Mouse (Mus musculus): Measurements from ENCODE around the gene Ntrk3.

The Ntrk3 gene

DNA sequence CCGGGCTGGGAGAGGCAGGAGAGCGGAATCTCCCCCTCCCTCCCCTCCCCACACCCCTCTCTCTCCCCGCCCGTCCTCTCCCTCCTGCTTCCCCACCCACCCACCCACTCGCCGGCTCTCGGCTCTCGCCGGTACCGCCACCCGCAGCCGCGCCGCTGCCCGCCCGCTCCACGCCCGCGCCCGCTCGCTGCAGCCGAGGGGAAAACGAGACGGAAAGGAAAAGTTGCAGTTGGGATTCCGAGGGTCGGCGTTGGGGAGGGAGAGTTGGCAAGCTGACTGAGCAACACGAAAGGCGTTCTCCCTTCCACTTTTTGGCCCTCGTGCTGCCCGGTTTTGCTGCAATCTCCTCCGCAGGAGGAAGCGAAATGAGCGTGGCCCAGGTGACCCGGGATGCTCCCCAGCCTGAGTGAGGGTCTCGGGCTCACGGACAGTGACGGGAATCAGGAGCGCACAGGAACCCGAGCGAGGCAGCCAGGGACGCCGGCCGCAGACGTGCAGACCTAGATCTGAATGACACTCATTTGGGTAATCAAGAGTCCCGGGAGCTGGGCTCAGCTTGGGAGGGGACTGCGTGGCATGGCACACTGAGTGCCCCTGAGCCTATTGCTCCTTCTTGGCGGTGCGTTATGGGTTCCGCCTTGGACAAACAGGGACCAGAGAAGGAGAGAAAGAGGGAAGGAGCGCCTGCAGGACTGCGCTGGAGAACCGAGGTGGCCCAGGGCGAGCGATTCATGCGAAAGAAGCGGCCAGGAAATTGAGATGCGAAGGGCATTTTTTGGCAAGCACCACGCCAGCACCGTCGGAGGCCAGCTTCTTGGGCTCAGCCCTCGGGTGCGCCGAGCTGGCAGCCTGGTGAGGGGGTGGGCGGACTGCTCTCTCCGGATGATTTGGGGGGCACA, 159.1 kb downstream of the Ntrk3 start:
- peak; percentile 46 for DNase-seq (ENCODE audit: low spot score)

DNA sequence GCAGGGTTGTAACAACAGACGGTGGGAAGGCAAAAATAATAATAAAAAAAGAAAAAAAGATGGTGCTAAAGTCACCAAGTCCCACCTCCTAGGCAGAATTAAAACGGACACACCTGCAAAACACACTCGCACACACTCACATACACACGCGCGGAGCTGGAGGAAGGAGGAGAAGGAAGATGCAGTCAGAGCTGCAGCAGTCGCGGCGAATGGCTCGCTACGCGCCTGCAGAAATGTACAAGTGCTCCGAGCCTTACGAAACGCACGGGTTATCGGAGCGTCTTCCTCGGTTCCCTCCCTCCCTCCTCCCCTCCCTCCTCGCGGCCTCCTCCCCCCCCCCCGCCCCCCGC, 159.7 kb downstream of the Ntrk3 start:
- DNase-seq (ENCODE audit: low spot score), result peak; percentile 53

DNA sequence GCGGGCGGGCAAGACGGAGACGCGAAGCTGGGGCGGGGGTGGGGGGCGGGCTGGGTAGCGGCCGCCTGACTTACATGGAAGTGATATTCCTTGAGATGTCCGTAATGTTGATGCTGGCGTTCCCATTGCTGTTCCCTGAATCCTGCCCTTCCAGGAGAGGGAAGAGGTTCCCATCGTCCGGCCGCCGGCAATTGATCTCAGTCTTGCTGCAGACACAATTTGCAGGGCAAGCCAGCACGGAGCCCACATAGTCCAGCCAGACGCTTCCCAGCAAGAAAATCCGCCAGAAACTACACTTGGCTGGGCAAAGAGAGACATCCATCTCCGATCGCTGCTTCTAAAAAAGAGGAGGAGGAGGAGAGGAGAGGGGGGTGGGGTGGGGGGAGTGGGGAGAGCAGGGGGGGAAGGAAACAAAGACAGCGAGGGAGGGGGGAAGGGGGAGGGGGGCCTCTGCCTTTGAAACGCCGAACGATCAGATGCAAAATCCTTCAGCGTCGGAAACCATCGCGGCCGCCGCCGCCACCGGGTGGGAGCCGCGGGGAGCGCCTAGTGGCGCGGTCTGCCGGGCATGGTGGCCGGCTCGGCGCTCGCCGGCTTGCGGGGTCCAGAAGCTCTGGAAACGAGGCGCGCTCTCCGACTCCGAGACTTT, 160.2 kb downstream of the Ntrk3 start:
- peak; percentile 59 for DNase-seq (ENCODE audit: low spot score)

DNA sequence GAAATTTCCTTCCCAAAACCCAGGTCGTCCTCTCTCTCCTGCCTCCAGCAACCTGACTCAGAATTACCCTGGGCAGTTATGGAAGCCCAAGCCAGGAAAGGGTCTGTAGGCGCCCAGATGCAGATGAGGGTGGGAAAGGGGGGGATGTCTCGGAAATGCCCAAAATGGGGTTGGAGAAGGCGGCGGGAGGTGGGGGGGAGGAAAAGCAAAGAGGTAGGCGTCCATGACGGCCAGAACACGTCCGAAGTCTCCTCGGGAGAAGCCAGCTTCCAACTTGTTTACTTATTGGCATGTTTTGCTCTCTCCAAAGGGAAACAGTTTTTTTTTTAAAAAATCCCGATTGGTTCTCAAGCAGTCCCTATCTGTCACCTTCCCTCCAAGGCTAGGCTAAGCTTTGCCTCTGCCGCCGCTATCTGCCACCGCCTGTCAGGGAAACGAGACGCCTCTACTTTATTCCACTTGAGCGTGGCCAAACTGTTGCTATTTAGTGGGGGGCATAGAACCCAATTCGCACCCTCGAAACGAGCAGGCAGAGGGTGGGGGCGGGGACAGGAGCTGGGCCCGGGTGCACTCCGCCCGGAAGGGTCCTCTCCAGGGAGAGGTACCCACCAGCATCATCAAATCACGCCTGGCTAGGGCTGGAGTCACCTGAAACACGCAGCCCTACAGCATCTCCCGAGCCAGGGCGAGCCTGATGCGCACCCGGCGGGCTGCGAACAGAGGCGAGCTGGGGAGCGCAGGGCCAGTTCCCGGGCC, 160.9 kb downstream of the Ntrk3 start:
- DNase-seq (ENCODE audit: low spot score), result peak; percentile 49

DNA sequence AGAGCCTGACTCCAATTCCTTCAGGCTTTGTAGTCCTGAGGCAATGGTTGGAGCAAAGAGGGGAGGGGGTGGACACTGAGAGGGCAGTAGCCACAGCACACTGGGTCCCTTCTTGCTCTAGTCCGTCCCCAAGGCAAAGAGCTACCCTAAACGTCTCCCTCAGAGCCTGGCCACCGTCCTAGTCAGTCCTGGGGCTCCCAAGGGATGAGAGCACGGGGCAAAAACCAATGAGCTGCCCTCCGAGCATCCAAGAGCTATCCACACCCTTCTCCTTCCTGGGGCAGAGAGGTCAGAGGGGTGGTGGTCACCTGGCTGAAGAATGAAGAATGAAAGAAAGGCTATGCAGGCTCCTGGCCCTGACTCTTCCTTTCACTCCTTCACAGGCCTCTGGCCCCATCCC, 161.6 kb downstream of the Ntrk3 start:
- no peak for DNase-seq (ENCODE audit: low spot score)

DNA sequence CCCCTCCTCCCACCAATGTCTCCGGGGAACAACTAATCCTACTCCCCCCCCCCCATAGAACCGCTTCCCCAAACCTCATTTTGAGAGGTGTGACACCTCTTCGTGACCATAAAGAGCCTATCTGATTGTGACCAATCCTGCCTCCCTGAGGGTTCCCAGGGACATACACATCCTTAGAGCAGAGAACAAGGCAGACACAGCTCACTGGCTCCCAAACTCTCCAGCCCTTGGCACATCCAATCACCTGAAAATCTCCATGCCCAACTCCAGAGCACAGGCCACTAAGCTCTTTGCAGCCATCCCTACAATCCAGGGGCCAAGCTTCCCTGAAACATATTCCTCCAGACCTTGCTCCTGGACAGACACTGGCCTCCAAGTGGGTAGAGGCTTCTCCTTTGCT, 162.3 kb downstream of the Ntrk3 start:
- DNase-seq (ENCODE audit: low spot score), result no peak

DNA sequence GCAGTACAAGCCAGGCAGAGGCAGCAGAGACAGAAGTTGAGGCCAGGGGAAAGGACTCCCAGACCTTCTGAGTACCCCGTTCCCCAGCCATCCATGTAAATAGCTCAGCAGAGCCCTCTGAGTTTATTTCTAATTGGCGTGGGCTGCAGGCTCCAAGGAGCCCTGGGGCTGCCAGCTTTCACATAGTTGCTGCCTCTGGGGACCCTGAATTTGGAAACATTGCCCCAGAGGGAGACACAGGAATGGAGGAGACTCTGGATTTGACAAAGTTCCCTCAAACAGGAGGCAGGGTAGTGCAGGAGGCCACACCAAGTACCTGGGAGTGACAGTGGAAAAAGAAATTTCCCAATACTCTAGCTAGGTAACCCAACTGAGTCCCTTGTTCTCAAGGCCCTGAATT, 166.6 kb downstream of the Ntrk3 start:
- no peak for DNase-seq (ENCODE audit: low spot score)

DNA sequence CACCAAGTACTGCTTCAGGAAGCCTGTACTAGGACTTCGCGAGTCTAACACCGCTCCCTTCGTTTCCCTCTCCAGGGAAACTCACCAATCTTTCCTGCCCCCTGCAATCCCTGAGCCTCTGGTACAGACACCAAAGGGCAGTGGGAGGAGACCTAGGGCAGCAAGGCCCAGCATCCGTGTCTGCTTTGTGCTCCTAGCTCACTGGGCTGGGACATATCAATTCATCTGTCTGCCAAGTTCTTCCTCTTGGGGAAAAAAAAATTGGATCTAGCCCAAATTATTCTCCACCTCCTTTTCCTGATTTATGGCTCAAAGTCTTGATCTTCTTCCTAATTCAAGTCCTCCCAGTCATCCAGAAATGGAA, 168.6 kb downstream of the Ntrk3 start:
- DNase-seq (ENCODE audit: low spot score), result no peak

DNA sequence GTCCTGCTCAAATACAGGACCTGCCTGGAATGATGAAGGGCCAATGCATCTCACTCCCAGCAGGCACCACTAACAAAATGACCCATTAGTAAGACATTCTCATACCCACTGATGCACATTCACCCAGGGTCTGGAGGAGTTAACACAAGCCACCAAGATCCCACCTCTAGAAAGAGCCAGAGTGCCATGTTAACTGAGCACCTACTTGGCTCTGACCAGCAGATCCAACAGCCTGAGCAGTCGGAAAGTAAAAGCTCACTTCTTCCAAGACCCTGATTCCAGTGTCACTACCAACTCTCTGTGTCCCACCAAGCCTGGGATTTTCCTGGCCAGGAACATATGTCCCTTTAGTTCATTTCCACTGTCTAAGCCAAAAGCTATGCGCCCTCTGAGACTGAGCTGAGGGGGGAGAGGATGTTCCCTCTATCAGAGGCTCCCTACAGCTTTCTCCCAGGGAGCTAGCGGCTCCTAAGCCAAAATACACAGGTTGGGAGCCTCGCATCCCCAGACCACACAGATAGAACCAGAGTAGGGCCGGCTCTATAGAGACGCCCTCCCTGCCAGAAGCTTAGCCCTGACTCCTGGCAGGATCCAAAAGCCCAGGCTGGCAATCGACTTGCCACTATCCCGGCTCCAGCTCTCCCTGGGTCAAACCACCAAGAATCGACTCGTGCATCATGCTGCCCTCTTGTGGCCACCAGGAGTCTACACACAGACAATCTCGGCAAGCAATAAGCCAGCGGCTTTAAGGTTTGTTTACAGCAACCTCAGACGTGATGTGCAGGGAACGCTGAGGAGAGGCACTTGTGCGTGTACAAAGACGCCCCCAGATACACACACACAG, 169.2 kb downstream of the Ntrk3 start:
- DNase-seq (ENCODE audit: low spot score), result peak; percentile 90

DNA sequence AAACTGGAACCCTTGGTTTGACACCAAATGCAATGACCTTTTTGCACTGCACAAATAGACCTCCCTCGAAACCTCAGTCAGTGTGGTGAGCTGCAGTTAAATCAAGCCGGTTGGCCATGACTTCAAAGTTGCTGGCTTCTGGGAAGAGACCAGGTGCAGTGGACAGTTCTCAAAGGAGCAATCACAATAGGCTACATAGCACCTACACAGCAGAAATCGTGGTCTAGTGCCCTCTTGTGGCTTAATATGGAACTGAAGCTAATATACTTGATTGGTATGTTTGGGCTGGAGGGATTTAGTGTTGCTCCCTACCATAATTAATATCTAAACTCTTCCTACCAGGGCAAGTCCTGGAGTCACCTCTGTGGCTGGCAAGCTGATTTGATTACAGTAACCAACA, 171.2 kb downstream of the Ntrk3 start:
- DNase-seq (ENCODE audit: low spot score), result peak; percentile 81

DNA sequence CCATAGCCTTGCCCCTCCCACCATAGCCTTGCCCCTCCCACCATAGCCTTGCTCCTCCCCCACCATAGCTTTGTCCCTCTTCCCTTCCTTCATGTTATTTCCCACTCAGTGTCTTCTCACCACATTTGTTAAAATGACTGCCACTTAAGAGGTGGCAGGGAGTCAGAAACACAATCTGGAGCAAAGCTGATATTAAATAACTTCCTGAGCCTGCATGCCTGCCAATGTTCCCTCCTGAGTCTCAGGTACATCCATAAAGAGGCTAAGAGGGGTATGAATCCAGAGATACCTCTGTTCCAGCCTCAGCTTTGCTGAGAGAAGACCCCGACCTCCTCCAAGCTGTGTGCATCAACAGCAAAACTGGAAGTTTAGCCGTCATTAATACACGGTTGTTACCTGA, 172.4 kb downstream of the Ntrk3 start:
- no peak for DNase-seq (ENCODE audit: low spot score)

DNA sequence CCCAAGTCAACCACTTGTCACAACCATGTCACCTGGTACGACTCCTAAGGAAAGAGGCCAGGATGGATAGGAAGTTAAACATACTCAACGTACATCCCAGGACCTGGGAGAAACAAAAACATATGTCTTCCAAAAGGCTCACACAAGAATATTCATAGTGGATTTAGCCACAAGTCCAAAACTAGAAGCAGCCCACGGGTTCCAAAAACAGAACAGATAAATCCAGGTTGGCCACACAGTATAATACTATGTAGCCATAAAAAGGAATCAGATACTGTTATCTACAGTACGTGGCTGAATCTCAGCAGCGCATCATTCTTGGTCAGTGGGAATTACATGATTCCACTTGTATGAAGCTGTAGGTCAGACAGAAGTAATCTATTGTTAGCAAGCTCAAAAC, 179.3 kb downstream of the Ntrk3 start:
- no peak for DNase-seq (ENCODE audit: low spot score)

DNA sequence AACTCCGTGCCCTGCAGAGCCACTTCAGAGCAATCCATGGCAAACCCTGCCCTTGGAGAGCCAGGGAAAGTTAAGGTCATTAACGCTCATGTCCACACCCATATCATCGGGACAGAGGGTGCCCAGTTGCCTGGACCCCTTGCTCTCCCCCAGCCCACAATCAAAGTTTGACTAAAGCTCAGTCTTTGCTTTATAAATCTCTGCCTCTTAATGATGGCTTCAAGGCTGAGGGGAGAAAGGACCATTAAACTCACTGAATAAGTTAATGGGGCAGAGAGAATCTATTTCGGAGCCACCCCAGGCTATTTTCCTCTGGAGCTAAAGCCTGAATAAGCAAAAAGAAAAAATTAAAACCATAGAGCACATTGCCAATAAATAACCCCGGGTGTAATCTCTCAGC, 182.3 kb downstream of the Ntrk3 start:
- DNase-seq (ENCODE audit: low spot score), result no peak

DNA sequence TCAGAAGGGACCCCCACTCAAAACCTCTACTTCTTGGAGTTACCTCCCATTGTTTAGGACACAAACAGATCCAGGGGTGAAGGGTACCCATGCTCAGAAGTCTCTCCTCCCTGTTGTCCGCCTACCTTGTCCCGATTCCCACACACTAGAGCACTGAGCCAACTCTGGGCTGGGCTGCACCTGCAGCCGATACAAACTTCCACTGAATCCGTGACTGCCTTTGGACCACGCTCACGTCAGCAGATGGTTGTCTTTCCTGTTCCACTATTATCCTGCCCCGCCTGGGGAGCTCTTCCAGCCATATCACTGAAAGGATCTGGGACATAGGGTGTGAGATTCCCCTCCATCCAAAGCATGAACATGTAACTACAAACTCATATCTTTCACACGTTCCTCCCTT, 188.4 kb downstream of the Ntrk3 start:
- DNase-seq (ENCODE audit: low spot score), result no peak

DNA sequence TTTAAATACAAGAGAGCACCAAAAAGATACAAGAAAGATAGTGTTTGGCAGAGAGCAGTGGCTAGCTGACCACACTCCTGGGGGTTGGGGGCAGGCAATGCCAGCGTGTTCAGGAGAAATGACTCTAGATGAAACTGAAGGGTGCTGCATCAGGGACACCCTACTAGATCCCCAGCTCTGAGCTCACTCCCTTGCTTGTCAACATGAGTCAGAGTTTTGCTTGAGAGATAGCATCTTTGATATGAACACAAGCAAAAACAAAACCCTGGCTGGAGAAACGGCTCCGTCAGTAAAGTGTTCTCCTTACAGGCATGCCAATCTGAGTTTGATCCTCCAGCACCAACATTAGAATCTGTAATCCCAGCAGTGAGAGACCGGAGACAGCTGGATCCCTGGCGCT, 189.1 kb downstream of the Ntrk3 start:
- no peak for DNase-seq (ENCODE audit: low spot score)

DNA sequence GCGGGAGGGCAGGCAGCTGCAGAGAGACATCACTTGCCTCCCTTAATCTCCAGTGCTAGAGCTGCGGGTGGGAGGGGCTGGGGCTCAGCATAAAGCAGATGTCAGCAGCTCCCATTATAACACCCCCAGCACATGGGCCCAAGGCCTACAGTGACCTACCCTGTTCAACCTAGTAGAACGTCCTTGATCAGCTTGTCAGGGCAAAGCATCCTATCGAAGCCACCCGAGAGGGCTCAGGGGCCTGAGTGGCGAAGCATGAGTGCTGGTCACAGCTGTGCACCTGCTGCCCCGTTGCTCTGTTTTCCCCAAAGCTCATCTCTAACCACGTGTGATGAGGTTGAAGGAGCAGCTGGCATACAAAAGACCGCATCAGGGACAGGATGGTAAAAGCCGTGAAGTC, 191.3 kb downstream of the Ntrk3 start:
- DNase-seq (ENCODE audit: low spot score), result peak; percentile 51

DNA sequence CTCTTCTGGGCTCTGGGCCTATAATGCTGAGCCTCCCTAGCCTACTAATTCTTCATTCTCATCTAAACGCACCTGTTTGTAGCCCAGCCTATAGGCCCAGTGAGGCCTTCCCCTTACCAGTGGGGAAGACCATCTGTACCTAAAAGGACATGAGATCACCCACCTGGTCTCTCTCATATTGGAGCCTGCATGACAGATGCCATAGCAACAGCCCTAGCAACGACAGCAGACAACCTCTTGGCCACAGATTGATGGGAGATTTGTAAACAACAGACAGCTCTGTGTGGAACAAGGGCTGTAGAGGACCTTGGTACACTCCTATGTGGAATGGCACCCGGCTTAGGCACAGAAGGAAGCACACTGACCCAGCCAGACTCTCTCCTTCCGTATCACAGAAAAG, 195.3 kb downstream of the Ntrk3 start:
- DNase-seq (ENCODE audit: low spot score), result no peak

DNA sequence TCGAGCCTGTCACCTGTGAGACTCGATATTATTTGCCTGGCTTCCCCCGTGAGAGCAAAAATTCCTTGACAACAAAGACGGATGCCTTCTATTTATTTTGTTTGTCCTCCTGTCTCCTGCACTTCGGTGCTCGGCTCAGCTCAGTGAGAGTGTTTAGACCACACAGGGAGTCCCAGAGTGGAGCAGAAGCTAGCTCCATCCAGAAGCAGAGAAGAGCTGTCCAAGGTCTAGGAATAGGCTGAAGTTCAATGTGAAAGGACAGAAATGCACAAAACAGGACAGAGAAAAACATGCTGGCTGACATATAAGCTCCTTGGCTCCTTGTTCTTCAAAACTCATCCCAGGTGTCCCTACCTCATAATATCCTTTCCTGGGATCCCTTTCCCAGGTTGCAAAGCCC, 207.5 kb downstream of the Ntrk3 start:
- DNase-seq (ENCODE audit: low spot score), result no peak

DNA sequence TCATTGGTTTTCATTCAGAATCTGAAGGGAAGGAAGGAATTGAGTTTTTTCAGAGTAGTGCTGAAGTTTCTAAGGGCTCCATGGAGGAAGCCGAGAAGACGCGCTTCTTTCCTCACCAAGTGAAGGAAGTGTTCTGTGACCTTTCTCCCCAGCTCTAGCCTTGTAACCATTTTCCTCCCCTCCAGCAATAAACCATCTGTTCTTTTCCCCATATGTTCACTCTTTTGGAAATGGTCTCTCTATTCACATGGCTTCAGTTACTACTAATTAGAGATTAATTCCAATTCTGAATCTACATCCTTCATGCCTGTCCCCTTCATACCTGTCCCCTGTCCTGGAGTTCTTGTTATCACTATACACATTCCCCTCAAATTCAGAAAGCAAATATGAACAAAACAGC, 209.8 kb downstream of the Ntrk3 start:
- no peak for DNase-seq (ENCODE audit: low spot score)

DNA sequence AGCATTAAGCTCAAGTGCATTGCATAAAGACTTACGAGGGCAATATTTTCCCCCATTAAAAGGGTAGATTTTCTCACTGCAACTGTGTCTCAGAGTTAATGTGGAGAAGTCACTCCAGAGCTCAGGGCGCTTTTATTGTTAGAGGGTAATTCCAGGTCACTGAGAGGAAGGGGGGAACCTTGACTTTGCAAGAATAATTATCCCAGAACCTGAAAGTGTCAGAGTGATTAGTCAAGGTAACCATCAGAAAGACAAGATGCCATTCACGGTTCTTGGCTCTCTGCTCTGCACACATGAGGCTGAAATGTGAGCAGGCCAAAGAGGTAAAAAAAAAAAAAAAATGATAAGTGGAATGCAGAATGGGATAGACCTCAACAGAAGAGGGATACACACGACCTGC, 210.2 kb downstream of the Ntrk3 start:
- no peak for DNase-seq (ENCODE audit: low spot score)

DNA sequence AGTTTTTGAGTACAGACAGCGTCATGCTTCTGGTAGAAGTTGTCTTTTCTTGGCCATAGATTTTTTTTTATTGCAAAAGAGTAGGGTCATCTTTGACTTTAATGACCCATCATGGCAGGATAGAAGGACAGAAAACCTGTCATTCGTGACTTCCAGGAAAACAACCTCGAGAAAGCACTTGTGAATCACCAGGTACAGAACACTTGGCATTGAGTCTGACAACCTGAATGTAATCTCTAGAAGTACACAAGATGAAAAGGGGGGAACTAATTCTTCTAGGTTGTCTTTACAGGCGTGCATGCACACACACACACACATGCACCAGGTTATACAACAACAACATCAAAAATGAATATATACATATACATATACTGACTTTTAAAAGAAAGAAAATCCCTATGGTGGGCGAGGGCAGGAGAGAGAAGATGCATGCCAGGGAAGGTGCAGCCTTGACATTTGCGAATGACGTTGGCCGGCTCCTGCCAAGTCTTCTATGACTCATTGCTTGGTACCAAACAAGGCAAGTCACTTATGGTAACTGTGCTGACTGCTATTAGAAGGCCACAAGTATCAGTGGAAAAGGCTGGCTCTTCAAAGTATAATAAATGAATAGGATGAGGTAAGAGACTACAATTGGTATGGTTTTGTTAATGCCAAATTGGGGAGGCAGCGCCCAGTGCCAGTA, 217.4 kb downstream of the Ntrk3 start:
- no peak for DNase-seq (ENCODE audit: low spot score)

DNA sequence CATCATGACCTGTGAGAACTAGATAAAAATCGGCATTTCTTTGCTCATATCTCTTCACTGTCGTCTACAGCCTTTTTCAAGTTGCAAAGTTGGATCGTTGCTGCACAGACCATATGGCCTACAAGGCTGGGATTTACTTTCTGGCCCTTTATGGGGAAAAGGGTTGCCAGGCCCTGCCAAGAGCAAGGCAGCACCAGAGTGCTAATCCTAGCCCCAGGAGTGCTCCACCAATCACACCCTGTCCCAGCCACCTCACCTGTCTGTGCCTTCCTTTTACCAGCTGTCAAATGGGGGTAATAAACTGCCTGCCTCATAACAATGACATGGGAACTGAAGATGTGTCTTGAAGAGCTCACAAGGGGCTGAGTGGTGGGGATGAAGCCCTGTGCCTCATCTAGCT, 218.1 kb downstream of the Ntrk3 start:
- DNase-seq (ENCODE audit: low spot score), result no peak

Measured in retina, embryonic 14.5 days (tissue).